Mouse (Mus musculus) bone marrow macrophage, adult 2 months (primary cell): ENCODE measurements around the gene Use1.

ENCODE experiments used
- CTCF ChIP-seq: IDR thresholded peaks from 2 replicates; pipeline ENCODE4 v1.5.1; 2012; ENCODE audit warnings: low read depth, mild to moderate bottlenecking, low read length, moderate library complexity
- POLR2A ChIP-seq: IDR thresholded peaks from 2 replicates; pipeline ENCODE4 v1.6.1; 2012; ENCODE audit warnings: mild to moderate bottlenecking, low read depth, low read length, borderline replicate concordance

GRCm38 (mm10) chr8:71391696-71392095 is 25.0 kb downstream of the Use1 start:
- TF ChIP-seq CTCF (no peak), POLR2A (no peak)
